Mouse (Mus musculus): ENCODE data around the gene Tbc1d32. TPM values are rescaled to one million over a fixed set of nuclear protein-coding genes. Genes with fewer than 3 reads are reported as not detected.

Gene Tbc1d32
- polyA plus RNA-seq (2012) = 0.02 and 0.03 TPM in 2 replicates

DNA sequence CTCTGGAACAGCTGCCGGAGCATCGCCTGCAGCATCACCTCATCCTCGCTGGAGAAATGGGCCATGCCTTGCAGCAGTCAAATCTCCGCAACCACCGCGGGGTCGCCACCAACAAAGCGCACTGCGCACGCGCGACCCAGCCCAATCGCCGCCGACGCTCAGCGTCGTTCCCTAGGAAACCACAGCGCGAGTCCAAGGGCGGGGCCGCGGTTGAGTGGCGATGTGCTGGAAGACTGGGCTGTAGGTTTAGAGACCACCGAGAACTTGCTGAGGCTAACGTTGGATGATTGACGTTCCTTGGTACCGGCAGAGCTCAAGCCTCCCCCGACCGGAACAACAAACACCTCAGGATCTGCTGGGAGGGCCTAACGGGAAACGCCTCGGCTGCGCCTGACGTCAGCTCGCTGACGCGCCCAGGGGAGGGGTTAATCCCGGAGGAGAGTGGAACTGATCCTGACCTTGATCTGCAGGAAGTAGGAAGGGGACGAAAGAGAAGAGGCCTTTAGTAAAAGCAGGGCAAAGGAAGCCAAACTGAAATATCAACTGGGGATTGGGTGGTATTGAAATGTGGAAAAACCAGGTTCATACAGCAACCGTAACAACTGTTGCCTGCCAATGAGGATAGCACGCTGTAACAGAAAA is at the start of gene Tbc1d32:
Tbc1d32 (minus strand) TSS at position 122 of the 642 bp plus-strand sequence.
- no peak for TF ChIP-seq GATA1 (IDR thresholded peaks at IDR 0.05; ENCODE audit: low read length)

DNA sequence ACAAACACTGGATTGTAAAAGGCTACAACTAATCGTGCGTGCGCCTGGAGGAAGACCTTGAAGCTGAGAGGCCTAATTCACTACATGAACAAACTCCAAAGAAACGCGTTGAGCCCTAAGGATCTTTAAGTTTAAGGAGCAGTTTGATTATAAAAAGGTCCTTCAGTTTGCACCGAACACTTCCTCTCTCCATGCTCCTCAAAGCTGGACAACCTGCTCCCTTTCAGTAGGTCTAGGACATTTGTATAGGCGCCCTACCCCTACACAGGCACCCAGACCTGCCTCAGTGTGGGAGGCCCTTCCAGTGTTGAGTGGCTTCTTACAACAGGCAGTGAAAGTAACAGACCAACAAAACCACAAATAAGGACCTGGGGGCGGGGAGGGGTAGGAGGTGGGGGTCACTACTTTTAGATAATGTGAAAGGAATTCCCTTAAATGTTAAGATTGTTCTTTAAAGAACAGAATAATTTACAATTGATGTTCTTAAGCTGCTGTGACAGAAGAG is 666 bp downstream of the Tbc1d32 start:
- no peak for TF ChIP-seq GATA1 (IDR thresholded peaks at IDR 0.05; ENCODE audit: low read length)

DNA sequence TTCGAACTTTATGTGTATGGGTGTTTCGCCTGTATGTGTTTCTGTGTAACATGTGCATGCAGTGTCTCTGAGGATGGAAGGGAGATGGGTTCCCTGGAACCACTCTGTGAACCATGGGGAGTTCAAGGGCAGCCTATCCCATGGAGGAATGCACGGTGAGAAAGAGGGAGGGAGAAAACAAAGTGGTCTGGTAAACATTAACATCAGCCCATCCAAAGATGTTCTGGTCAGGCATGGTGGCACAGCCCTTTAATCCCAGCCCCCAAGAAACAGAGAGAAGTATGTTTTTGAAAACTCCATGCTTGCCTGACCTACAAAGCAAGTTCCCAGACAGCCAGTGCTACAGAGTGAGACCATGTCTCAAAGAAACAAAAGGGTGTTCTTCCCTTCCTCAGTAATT is 12.7 kb downstream of the Tbc1d32 start:
- TF ChIP-seq GATA1 (IDR thresholded peaks at IDR 0.05; ENCODE audit: low read length) = no peak

DNA sequence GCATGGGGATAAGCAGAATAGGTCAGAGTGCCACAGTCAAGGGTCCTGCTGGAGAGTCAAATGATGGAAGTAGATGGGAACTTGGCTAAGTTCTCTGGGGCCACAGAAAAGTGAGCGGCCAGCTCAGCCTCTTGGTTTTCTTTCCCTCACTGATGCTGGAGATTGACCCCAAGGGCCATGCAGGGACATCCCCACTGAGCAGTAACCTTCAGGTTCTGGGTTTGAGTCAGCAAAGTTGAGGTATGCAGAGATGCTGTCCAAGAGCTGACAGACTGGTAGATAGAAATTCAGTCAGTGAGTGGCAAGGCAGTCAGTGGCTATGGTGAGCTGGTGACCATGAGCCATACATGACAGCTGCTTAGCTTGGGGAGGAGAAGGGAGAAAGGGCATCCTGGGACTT is 18.1 kb downstream of the Tbc1d32 start:
- TF ChIP-seq GATA1 (IDR thresholded peaks at IDR 0.05; ENCODE audit: low read length) = no peak

DNA sequence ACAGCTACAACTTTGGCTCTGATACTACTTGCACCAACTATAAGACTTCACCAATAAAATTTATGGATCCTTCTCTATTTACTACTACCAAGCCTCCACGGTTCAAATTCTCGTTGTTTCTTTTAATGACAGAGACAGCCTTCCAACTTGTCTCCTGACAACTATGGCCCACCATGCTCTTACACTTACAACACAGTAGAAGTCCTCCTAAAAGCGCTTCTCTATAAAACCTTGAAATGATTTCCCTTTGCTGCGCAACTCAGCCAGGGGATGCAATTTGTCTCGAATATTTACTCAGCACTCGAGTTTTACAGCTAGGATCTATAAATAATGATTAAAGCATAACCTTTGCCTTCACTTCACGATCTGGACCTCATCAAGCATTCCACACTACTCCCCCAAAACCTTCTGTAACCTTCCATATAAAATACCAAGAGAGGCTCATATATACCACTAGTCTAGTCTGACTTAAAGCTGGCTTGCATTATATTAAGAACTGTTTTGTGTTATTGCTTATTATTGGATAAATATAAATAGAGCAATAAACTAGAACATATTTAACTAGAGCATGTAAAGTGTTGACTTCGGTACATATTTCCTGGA is 21.6 kb downstream of the Tbc1d32 start:
- TF ChIP-seq GATA1 (IDR thresholded peaks at IDR 0.05; ENCODE audit: low read length) = no peak

DNA sequence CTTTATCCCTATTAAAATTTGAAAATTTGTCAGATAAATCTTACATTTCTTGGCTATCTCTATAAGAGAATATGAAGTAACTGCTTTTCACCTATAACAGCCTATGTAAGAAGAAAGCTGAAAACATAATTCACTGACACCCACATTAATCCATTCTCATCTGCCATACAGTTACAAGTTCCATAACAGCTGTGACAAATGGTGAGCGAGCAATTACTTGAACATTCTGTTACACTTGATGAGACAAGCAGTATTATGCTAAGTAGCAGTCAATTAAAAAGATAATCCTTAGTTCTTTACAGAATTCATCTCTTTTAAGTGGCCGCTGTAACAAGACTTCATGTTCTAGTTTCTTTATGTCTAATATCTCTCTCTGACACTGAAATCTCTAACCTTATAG is 24.1 kb downstream of the Tbc1d32 start:
- TF ChIP-seq GATA1 (IDR thresholded peaks at IDR 0.05; ENCODE audit: low read length) = no peak

DNA sequence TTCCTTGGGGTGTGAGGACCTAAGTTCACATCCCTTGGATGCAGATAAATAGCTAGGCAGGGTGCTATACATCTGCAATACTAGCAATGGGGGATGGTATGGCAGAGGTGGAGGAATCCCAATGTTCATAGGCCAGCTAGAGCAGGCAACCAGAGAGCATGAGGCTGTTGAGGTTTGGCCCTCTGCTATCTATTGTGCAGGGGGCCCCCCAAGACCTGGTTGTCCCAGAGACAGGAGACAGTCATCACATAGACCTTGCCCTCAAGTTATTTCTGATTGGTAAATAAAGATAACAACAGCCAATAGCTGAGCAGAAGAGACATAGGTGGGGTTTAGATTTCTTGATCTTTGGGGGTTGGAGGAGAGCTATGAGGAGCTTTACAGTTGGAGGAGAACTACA is 28.6 kb downstream of the Tbc1d32 start:
- no peak for TF ChIP-seq GATA1 (IDR thresholded peaks at IDR 0.05; ENCODE audit: low read length)

DNA sequence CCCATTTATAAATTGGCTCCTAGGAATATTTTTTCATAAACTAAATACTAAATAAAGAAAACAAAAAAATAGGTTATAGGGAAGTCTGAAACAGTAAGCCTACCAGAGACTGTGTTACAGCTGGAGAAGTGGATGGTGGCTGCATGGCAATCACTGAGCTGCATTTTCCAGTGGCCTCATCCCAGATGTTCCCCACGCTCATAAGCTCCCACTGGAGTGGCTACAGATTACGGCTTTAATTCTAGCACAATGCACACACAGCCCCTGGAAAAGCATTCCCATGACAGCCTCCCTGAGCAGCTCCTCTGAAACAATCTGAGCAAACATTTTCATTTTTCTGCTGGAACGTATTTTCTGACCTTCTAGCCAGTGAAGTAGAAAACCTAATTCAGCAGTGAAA is 29.8 kb downstream of the Tbc1d32 start:
- no peak for TF ChIP-seq GATA1 (IDR thresholded peaks at IDR 0.05; ENCODE audit: low read length)

DNA sequence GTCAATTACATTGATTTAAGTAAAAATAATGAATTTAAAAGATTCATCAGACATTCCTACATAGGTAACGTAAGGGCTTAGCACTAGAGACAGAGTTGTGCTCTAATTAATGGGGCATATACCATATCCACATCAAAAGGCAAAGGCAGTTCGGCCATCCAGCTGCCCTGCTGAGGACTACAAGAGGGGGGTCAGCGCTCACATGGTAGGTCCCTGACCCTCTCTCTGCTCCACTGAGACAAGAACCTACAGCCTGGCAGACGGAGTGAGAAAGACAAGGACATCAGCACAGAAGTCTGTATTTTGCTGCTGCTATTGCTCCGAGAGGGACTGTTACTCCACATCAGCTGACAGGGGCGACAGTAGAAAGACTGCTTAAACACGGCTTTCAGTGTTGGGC is 34.2 kb downstream of the Tbc1d32 start:
- TF ChIP-seq GATA1 (IDR thresholded peaks at IDR 0.05; ENCODE audit: low read length) = no peak

DNA sequence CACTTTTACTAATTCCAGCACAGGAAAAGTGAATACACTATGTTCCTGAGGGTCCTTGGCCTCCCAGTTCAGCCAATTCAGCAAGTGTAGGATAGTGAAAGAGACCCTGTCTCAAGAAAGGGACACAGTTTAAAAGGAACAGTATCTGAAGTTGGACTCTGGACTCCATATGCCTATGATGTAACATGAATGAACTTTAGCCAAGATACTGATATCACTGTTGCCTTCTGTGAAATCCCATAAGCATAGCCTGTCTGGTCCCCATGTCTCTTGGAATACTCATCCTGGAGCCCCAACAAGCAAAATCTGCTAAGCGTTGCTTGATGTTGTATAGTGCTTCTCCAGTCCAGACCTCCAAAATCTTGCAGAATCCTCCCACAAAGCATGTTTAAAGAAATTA is 46.8 kb downstream of the Tbc1d32 start:
- no peak for TF ChIP-seq GATA1 (IDR thresholded peaks at IDR 0.05; ENCODE audit: low read length)

DNA sequence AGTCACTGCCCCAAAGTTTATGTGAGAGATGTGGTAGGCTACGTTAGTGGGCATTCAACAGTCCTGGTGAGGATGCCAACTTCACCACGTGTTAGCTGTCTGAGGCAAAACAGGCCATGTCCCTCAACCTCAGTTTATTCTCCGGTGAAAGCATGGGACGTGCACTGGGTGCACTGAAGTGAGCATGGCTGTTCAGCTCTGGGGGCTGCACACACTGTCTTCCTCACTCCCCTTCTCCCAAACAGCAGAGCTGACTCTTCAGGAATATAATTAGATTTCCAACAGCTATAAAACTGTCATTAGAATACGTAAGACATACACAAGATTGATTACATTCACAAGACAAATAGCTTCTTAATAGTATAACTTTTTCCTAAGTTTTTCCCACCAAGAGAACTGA is 55.3 kb downstream of the Tbc1d32 start:
- TF ChIP-seq GATA1 (IDR thresholded peaks at IDR 0.05; ENCODE audit: low read length) = no peak

DNA sequence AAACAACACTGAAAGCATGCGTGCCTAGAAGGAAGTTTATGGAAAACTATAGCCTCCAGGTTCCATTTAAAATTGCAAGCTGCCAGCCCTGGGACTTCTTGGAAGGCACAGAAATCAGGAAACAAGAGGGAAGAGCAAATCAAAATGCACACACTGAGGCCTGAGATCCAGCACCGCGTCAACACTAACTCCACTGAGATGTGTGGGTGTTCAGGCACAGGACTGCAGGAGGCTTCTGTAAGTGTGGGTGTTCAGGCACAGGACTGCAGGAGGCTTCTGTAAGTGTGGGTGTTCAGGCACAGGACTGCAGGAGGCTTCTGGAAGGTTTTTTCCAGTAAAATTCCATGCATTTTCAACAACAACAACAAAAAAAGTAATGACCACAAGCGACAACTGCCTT is 62.7 kb downstream of the Tbc1d32 start:
- no peak for TF ChIP-seq GATA1 (IDR thresholded peaks at IDR 0.05; ENCODE audit: low read length)

DNA sequence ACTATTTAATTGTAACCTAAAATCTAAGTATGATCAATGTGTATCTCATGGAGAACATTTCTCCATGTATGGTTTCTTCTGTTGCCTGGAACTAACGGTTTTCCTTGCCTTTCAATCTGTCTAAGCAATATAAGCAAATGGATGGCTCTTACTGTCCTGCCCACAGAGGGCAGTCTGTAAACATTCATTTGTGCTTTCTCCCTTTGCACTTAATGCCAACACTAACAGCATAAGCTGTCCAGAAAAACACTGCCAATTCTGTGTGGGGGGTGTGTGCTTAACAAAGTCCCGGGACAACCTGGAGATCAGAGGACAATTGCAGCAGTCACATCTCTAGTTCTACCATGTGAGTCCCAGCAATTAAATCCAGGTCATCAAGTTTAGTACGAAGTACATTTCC is 64.1 kb downstream of the Tbc1d32 start:
- no peak for TF ChIP-seq GATA1 (IDR thresholded peaks at IDR 0.05; ENCODE audit: low read length)

DNA sequence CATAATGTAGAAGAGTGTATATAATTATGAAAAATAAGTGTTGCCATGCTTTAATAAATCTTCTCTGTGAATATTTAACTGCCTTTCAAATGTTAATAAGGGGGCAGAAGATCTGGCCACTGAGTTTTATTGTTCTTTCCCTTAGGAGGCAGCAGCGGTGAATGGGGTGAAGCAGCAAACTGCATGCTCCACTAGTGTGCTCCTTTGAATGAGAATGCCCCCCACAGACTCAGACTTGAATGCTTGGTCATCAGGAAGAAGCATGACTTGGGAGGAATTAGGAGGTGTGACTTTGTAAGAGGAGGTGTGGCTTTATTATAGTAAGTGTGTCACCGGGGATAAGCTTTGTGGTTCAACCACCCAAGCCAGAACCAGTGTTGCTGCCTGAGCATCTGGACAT is 69.7 kb downstream of the Tbc1d32 start:
- no peak for TF ChIP-seq GATA1 (IDR thresholded peaks at IDR 0.05; ENCODE audit: low read length)

DNA sequence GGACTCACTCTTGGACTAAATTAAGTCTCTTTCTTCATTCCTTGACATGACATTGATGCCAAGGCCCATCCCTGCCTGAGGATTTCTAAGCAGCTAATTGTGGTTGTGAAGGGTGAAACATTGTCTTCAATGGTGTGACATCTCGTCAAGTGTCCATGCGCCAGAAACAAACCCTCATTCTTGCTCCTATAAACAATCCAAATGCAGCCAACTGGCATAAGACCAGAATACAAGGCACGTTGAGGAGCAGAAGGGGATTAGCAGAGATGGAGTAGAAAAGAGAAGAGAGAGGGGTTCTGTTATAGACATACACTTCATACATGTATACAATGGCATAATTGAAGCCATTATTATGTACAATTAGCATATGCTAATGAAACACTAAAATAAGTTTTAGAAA is 70.3 kb downstream of the Tbc1d32 start:
- TF ChIP-seq GATA1 (IDR thresholded peaks at IDR 0.05; ENCODE audit: low read length) = no peak

DNA sequence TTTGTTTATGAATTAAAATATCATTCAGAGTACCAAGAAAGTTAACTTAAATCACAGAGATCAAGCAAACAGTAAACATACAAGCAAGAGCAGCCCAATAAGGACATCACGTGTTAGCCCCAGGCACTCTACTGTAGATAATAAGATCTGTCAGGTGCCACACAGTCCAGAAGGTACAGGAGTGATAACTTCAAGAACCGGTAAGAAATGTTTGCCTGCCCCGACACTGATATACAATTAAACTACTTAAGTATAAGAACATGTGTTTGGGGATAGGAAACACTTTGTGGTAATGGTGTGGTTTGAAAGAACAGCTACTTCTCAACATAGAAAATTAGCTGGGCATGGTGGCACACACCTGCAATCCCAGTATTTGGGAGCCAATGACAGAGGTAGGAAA is 71.5 kb downstream of the Tbc1d32 start:
- no peak for TF ChIP-seq GATA1 (IDR thresholded peaks at IDR 0.05; ENCODE audit: low read length)

DNA sequence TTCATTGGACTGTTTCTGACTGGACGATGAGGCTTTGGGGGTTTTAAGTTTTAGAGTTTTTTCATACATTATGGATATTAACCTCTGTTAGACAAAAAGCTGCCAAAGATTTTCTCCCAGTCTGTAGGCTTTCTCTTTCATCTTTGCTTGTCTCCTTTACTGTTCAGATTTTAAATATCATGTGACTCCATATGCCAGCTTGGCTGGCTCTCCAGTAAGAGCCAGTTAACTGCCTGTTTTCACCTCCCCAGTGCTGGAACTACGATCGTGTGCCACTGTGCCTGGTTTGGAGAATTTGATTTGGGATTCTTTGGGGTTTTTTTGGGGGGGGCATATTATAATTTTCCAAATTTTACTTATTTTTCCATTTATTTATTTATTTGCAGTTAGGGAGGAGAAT is 79.6 kb downstream of the Tbc1d32 start:
- no peak for TF ChIP-seq GATA1 (IDR thresholded peaks at IDR 0.05; ENCODE audit: low read length)

Data from G1E-ER4 (cell line).